18 mouse cellular contexts compared by ENCODE assay signal in genomic region chr4:135477851-135478250, GRCm38 (mm10). TPM values are rescaled to one million over a fixed set of nuclear protein-coding genes. Genes with fewer than 3 reads are reported as not detected.
"Had no signal": no experiment of that assay in that cellular context is flagged by ENCODE, and none has a peak within 500 bp of the region (broad histone marks: within the 10 kb centered on the region; RNA-seq: fewer than 3 reads in every experiment).

No protein-coding gene starts in this region.

- DNase-seq: gastrocnemius, postnatal 14 days; gastrocnemius, postnatal 36 days; heart, adult 11 months; heart, adult 2 months; heart, postnatal 14 days; heart, postnatal 36 days; kidney, adult 11 months; kidney, adult 2 months; kidney, adult 9 months; kidney, postnatal 10 days; kidney, postnatal 4 days; left cerebral cortex, postnatal 4 days had no signal

RNA-seq across cellular contexts. Expression of gene Stpg1, which starts 16.7 kb away (rescaled TPM):
- total RNA-seq: gastrocnemius, adult 8-10 months; gastrocnemius, postnatal 36 days; heart, adult 2 months; hematopoietic stem cell, adult 5-6 weeks; liver, adult 2 months had no signal
- polyA plus RNA-seq: limb, embryonic 13.5 days; liver, adult 2 months; liver, embryonic 12.5 days; liver, embryonic 16.5 days had no signal
